24 mouse cellular contexts compared by ENCODE assay signal in genomic region chr11:44899554-44899953, GRCm38 (mm10).
DNase-seq lines count a peak whose midpoint lies in the region; ATAC-seq and TF ChIP-seq lines count a peak whose summit lies in the region.
"Had no signal": no experiment of that assay in that cellular context is flagged by ENCODE, and none has a peak within 500 bp of the region (broad histone marks: within the 10 kb centered on the region; RNA-seq: fewer than 3 reads in every experiment).

No protein-coding gene starts in this region.

- H3K27me3 ChIP-seq in forebrain, embryonic 15.5 days = no peaks in the 10 kb centered on the region
- H3K27me3 ChIP-seq in forebrain, postnatal 0 days (ENCODE audit: insufficient read depth, low read length) = no peaks in the 10 kb centered on the region
- H3K27me3 ChIP-seq in neural tube, embryonic 13.5 days = no peaks in the 10 kb centered on the region
- H3K27me3 ChIP-seq in hindbrain, postnatal 0 days (ENCODE audit: insufficient read depth, low read length) = no peaks in the 10 kb centered on the region
- no peaks in the 10 kb centered on the region for H3K27me3 ChIP-seq in splenic B cell, adult 2 months (ENCODE audit: control insufficient read depth, insufficient read depth, low read length, poor library complexity, severe bottlenecking)
- H3K27me3 ChIP-seq: embryonic facial prominence, embryonic 12.5 days; stomach, embryonic 15.5 days had no signal

- no peaks in the 10 kb centered on the region for H3K9me3 ChIP-seq in forebrain, embryonic 15.5 days
- H3K9me3 ChIP-seq in forebrain, postnatal 0 days (ENCODE audit: low read length) = no peaks in the 10 kb centered on the region
- no peaks in the 10 kb centered on the region for H3K9me3 ChIP-seq in neural tube, embryonic 13.5 days
- H3K9me3 ChIP-seq in hindbrain, postnatal 0 days (ENCODE audit: low read length) = no peaks in the 10 kb centered on the region
- H3K9me3 ChIP-seq: embryonic facial prominence, embryonic 12.5 days; limb, embryonic 10.5 days; stomach, embryonic 15.5 days had no signal

- peaks cover 40% of the 10 kb centered on the region for H3K4me1 ChIP-seq in forebrain, embryonic 15.5 days
- H3K4me1 ChIP-seq in forebrain, postnatal 0 days (ENCODE audit: insufficient read depth) = peaks cover 9% of the 10 kb centered on the region; the same call in 1 of the 2 replicates
- H3K4me1 ChIP-seq in neural tube, embryonic 13.5 days (replicated peaks) = peaks cover 87% of the 10 kb centered on the region
- H3K4me1 ChIP-seq in hindbrain, postnatal 0 days (ENCODE audit: insufficient read depth, low read length) = no peaks in the 10 kb centered on the region
- H3K4me1 ChIP-seq: stomach, embryonic 15.5 days had no signal

- no peak overlapping the region for H3K4me2 ChIP-seq in forebrain, embryonic 15.5 days (replicated peaks)
- no peak overlapping the region for H3K4me2 ChIP-seq in forebrain, postnatal 0 days (ENCODE audit: low read depth)
- no peak overlapping the region for H3K4me2 ChIP-seq in neural tube, embryonic 13.5 days
- H3K4me2 ChIP-seq in hindbrain, postnatal 0 days (ENCODE audit: low read depth, low read length) = no peak overlapping the region
- H3K4me2 ChIP-seq: embryonic facial prominence, embryonic 12.5 days; heart, embryonic 11.5 days; stomach, embryonic 15.5 days had no signal

- H3K4me3 ChIP-seq in forebrain, embryonic 15.5 days = no peak overlapping the region
- no peak overlapping the region for H3K4me3 ChIP-seq in forebrain, postnatal 0 days (ENCODE audit: low read depth, low read length)
- H3K4me3 ChIP-seq in neural tube, embryonic 13.5 days = no peak overlapping the region
- H3K4me3 ChIP-seq in hindbrain, postnatal 0 days (ENCODE audit: low read length) = no peak overlapping the region
- H3K4me3 ChIP-seq: embryonic facial prominence, embryonic 12.5 days; layer of hippocampus, adult 2 months; limb, embryonic 10.5 days; myocyte; stomach, embryonic 15.5 days had no signal

- H3K36me3 ChIP-seq in forebrain, embryonic 15.5 days = no peaks in the 10 kb centered on the region
- H3K36me3 ChIP-seq in forebrain, postnatal 0 days (ENCODE audit: insufficient read depth) = no peaks in the 10 kb centered on the region
- no peaks in the 10 kb centered on the region for H3K36me3 ChIP-seq in neural tube, embryonic 13.5 days
- no peaks in the 10 kb centered on the region for H3K36me3 ChIP-seq in hindbrain, postnatal 0 days (ENCODE audit: insufficient read depth, low read length)
- H3K36me3 ChIP-seq in splenic B cell, adult 2 months (ENCODE audit: control insufficient read depth, insufficient read depth, low read length, poor library complexity, severe bottlenecking) = peaks cover 2% of the 10 kb centered on the region; the same call in 1 of the 2 replicates
- H3K36me3 ChIP-seq: embryonic facial prominence, embryonic 12.5 days; limb, embryonic 10.5 days; stomach, embryonic 15.5 days had no signal

- DNase-seq in forebrain, postnatal 0 days = no peak
- no peak for DNase-seq in neural tube, embryonic 10.5 days (ENCODE audit: extremely low spot score, low spot score)
- DNase-seq in hindbrain, postnatal 0 days (ENCODE audit: low spot score) = no peak
- peak; percentile 53 for DNase-seq in splenic B cell, adult 2 months (ENCODE audit: low read depth, low spot score)
- no peak for DNase-seq in adrenal gland, postnatal 4 days (ENCODE audit: low spot score in 2 of 2)
- no peak for DNase-seq in Muller cell, postnatal 12 days (ENCODE audit: inconsistent ontology term)
- DNase-seq: adrenal gland, postnatal 10 days; gastrocnemius, postnatal 10 days; kidney, adult 9 months; kidney, postnatal 25 days; liver; lung, postnatal 4 days; right cerebral cortex, postnatal 25 days; spleen, adult 18-20 months; thymus, postnatal 36 days had no signal

- ATAC-seq in forebrain, embryonic 15.5 days (replicated peaks) = no peak
- ATAC-seq in forebrain, postnatal 0 days = no peak
- no peak for ATAC-seq in neural tube, embryonic 13.5 days (ENCODE audit: low read depth)
- no peak for ATAC-seq in hindbrain, postnatal 0 days
- ATAC-seq: intestine, embryonic 16.5 days had no signal

- TF ChIP-seq CTCF in forebrain, postnatal 0 days (IDR thresholded peaks at IDR 0.05; ENCODE audit: low read depth) = no peak
- no peak for TF ChIP-seq CTCF in hindbrain, postnatal 0 days (IDR thresholded peaks at IDR 0.05; ENCODE audit: low read depth)

- H3K9ac ChIP-seq in forebrain, embryonic 15.5 days (replicated peaks) = no peak overlapping the region
- no peak overlapping the region for H3K9ac ChIP-seq in forebrain, postnatal 0 days
- H3K9ac ChIP-seq in neural tube, embryonic 13.5 days = no peak overlapping the region
- no peak overlapping the region for H3K9ac ChIP-seq in hindbrain, postnatal 0 days (replicated peaks; ENCODE audit: low read length)
- H3K9ac ChIP-seq: embryonic facial prominence, embryonic 12.5 days; stomach, embryonic 15.5 days had no signal

- H3K27ac ChIP-seq in forebrain, embryonic 15.5 days (replicated peaks) = peak overlapping the region; percentile 55; the same call in 1 of the 2 replicates
- H3K27ac ChIP-seq in forebrain, postnatal 0 days (ENCODE audit: low read depth, low read length) = no peak overlapping the region
- H3K27ac ChIP-seq in neural tube, embryonic 13.5 days (replicated peaks) = peak overlapping the region; percentile 73
- H3K27ac ChIP-seq in hindbrain, postnatal 0 days = peak overlapping the region; percentile 17; the same call in 1 of the 2 replicates
- H3K27ac ChIP-seq: embryonic facial prominence, embryonic 12.5 days; layer of hippocampus, adult 2 months; limb, embryonic 10.5 days; stomach, embryonic 15.5 days had no signal
